Mouse (Mus musculus): Measurements from ENCODE around the gene Mrpl33. TPM values are rescaled to one million over a fixed set of nuclear protein-coding genes. Genes with fewer than 3 reads are reported as not detected.

Gene Mrpl33
- polyA plus RNA-seq, 1 experiment from 2014 or later = 326 TPM

Small RNAs within 50 kb of the gene (microRNA-seq; reads per million reads assigned to microRNA genes)
- gene Mir3473e = not detected

Other genes with a start within 250 kb of the Mrpl33 start
- gene Zfp512, start 144.5 kb upstream of the Mrpl33 start, polyA plus RNA-seq (2014; fragmentation: Nextera tagmentation; extraction: Ambion mirVana) = 51.8 and 55.5 TPM in 2 replicates
- gene 4930548H24Rik, start 111.2 kb upstream of the Mrpl33 start, polyA plus RNA-seq (2014; fragmentation: Nextera tagmentation; extraction: Ambion mirVana) = not detected in 2 replicates
- gene Gpn1, start 102.2 kb upstream of the Mrpl33 start, polyA plus RNA-seq (2014; fragmentation: Nextera tagmentation; extraction: Ambion mirVana) = 54.2 and 66.3 TPM in 2 replicates
- 30.5 and 35.5 TPM in 2 replicates for gene Slc4a1ap, start 69.9 kb upstream of the Mrpl33 start, polyA plus RNA-seq (2014; fragmentation: Nextera tagmentation; extraction: Ambion mirVana)
- 20.7 and 21.4 TPM in 2 replicates for gene Supt7l, start 69.1 kb upstream of the Mrpl33 start, polyA plus RNA-seq (2014; fragmentation: Nextera tagmentation; extraction: Ambion mirVana)
- 2.2 and 3.3 TPM in 2 replicates for gene Rbks, start 100.7 kb downstream of the Mrpl33 start, polyA plus RNA-seq (2014; fragmentation: Nextera tagmentation; extraction: Ambion mirVana)
- 59.6 and 62.9 TPM in 2 replicates for gene Babam2, start 100.7 kb downstream of the Mrpl33 start, polyA plus RNA-seq (2014; fragmentation: Nextera tagmentation; extraction: Ambion mirVana)